Mouse (Mus musculus): ENCODE measurements around the gene Cdc5l.
"Not testable (repeated sequence)": the region's sequence is repeated elsewhere in the genome, so short reads cannot be mapped to it uniquely, and the experiment has no call there.

The Cdc5l gene

GRCm38 (mm10) chr17:45433419-45434261 lies at the start of gene Cdc5l:
Cdc5l (minus strand) TSS chr17:45433737.
- CTCF ChIA-PET: no interaction called here

GRCm38 (mm10) chr17:45480429-45480828 lies 46.9 kb upstream of the Cdc5l start:
- CTCF ChIA-PET: interaction anchor here (0.6 kb wide), 1 partner anchor 74 kb away, joined by 11 read pairs; no protein-coding TSS in a partner anchor

DNA sequence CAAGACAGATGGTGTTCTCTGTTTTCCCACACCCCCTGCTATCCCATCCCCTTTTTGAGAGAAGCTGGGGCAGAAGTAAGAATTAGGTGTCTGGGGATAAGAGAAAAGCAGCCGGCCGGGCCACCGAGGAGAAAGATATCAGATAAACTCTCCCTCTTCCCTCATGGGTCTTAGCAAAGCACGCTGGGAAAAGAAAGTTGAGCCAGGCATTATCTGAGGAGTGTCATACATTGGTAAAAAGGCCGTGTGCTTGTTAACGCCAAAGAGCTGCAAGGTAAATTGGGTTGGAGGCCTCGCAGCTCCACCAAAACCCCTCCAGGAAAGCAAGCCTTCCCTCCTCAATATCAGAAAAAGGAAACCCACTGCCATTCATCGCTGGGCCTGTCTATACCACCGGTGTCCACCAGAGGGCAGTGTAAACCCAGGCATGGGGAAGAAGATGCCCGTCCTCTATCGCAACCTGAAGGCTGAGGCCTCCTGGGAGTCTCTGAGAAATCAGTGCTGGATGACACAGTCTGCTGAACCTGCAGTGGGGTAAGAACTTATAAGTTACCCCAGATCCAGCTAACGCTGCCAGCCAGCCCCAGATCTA lies 44.8 kb upstream of the Cdc5l start:
- CTCF ChIA-PET: interaction anchor here (0.6 to 1.2 kb wide), 6 partner anchors 9 to 1127 kb away, joined by 3 to 4 read pairs (median 3); no protein-coding TSS in a partner anchor

DNA sequence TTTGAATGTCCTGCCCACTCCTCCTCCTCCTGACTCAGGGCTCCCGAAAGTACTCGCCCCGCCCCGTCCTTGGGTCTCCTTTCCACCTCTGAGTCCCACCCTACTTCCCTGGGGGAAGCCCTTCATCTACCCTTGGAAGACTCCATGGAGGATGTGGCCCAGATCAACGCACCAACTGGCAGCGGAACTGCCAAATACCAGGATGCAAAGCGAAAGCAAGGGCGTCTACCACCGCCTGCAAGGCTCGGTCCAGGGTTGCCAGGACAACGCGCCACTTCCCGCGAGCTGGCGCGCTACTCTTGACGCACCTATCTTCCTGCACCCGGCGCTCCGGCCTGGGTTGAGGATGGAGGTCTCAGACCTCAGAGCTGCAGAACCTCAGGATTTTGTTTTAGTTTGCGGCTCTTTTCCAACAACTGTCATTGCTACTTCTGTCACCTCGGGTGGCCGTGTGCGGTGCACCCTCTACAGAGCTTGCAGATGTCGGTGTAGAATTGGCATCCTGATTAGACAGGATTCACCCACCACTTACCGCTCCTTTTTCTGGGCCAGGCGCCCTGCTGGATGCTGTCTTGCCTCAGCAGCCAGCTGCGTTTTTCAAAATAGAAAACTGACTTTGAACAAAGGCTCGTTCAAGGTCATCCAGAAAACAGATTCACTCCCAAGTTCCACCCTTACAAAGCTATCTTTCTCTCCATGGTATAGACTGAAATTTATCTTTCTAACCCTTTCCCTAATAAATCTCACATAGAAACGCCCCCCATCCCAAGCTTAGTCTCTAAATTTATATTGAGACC lies 41.3 kb upstream of the Cdc5l start, which contains the start of gene Spats1:
Spats1 (minus strand) TSS at position 747 of the 797 bp plus-strand sequence.
- CTCF ChIA-PET: interaction anchor here (0.5 kb wide), 1 partner anchor 675 kb away, joined by 6 read pairs; no protein-coding TSS in a partner anchor

- CTCF ChIA-PET: no interaction called here
These were observed 40.6 kb upstream of the Cdc5l start for GRCm38 (mm10) chr17:45474146-45474545.

- CTCF ChIA-PET: no interaction called here
These were observed 40.1 kb upstream of the Cdc5l start for GRCm38 (mm10) chr17:45473667-45474066.

GRCm38 (mm10) chr17:45470726-45471125 lies 37.2 kb upstream of the Cdc5l start:
- CTCF ChIA-PET: no interaction called here

GRCm38 (mm10) chr17:45468302-45468701 lies 34.8 kb upstream of the Cdc5l start:
- CTCF ChIA-PET: no interaction called here

DNA sequence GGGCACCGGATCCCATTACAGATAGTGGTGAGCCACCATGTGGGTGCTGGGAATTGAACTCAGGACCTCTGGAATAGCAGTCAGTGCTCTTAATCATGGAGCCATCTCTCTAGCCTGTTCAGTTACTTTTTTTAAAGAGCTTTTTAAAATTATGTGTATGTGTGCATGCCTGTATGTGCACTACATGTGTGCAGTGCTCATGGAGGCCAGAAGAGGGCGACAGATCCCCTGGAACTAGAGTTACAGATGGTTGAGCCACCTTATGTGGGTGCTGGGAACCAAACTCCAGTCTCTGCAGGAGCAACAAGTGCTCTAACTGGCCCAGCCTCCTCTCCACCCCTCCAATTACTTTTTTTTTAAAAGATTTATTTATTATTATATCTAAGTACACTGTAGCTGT lies 33.2 kb upstream of the Cdc5l start:
- CTCF ChIA-PET: no interaction called here

DNA sequence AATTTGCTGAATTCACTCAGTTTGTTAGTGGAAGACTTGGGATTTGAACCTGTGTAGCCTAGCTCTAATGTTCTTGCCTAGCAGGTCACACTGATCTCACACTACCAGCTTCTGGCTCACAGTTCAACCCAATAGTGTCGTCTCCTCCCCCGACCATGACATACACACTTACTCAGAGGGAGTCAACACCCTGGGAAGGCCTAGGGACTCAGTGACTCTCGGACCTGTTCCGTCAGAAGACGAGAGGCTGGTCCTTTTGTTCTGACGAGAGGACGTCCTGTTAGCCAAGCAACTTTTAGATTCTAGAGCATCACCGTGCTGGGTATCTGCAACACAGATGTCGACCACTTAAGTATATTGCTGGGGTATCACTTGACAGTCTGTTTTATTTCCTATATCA lies 30.7 kb upstream of the Cdc5l start:
- CTCF ChIA-PET: no interaction called here

- CTCF ChIA-PET: no interaction called here
These were observed 29.0 kb upstream of the Cdc5l start for GRCm38 (mm10) chr17:45462506-45462905.

GRCm38 (mm10) chr17:45459062-45459461 lies 25.5 kb upstream of the Cdc5l start:
- CTCF ChIA-PET: no interaction called here

DNA sequence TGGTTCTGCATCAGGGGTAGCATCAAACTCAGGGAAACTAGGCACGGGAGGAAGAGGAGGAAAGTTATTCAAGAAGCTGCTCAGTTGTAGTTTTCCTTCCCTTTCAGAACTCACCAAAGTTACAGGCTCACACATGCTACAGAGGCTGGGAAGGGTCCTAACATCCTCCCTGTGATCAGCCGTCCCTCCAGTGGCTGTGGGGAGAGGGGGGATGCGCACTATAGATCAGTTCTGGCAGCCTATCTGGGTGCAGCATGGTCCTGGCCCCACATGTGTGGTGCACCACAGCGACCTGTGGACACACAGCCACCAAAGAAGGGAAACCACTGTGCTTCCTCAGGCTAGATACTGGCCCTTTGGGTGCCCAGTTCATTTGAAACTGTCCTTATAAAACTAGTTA lies 25.0 kb upstream of the Cdc5l start:
- CTCF ChIA-PET: no interaction called here

- CTCF ChIA-PET: no interaction called here
These were observed 23.9 kb upstream of the Cdc5l start for GRCm38 (mm10) chr17:45457487-45457886.

DNA sequence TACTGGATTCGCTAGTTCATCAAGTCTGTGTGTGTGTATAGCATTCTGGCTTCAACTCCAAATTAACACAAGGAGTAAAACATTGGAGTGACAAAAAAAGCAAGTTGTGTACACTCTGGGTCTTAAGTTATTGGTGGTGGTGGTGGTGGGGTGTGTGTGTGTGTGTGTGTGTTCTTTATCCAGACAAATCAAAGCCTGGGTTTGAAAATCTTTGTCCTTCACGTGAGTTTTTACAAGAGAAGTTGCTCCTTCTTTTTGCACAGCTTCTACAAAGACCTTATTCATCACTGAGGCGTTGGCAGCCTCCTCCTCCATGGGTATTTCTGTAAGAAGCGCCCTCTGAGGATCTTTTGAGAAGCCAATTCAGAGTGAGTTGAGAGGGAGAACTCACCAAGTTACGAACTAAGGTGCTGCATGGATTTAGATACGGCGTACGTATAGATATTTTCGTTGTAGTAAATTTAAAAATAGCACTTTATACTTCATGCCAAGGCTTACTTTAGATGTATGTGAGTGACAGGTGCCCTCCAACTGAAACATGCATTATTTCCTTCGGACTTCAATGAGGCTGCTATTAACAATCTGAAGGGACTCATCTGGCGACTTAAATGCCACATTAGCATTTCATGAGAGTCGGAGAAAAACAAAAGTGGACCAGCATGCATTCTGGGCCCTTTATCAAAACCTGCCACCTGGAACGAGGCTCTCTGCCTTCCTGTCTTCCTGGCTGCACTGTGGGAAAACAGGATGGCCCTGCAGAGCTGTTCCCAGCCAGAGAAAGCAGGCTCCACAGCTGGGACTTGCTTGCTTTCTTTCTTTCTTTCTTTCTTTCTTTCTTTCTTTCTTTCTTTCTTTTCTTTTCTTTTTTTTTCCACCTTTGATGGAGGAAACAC lies 23.0 kb upstream of the Cdc5l start:
- CTCF ChIA-PET: no interaction called here

GRCm38 (mm10) chr17:45455783-45456182 lies 22.2 kb upstream of the Cdc5l start:
- CTCF ChIA-PET: not testable (repeated sequence)

- CTCF ChIA-PET: no interaction called here
These were observed 21.3 kb upstream of the Cdc5l start for GRCm38 (mm10) chr17:45454794-45455193.

DNA sequence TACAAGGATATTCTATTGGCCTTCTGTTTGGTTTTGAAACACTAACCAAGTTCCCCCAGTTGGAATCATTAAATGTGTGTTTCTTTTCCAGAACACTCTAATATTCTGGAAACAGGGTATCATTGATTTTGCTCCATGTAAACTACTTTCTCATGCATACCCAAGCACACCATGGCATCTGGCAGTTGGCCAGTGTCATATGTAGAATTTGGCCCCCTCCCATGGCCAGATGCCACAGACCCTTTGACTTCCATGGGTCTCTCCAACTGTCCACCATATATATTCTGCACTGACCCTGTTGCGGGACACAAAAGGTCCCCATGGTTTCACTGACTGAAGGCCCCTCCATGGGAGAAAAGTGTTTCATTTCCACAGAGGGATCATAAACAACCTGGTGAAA lies 18.7 kb upstream of the Cdc5l start:
- CTCF ChIA-PET: no interaction called here

- CTCF ChIA-PET: interaction anchor here (0.6 kb wide), 1 partner anchor 582 kb away, joined by 3 read pairs; the partner anchor contains the start of gene Vegfa
These were observed 16.6 kb upstream of the Cdc5l start for GRCm38 (mm10) chr17:45450153-45450552.

DNA sequence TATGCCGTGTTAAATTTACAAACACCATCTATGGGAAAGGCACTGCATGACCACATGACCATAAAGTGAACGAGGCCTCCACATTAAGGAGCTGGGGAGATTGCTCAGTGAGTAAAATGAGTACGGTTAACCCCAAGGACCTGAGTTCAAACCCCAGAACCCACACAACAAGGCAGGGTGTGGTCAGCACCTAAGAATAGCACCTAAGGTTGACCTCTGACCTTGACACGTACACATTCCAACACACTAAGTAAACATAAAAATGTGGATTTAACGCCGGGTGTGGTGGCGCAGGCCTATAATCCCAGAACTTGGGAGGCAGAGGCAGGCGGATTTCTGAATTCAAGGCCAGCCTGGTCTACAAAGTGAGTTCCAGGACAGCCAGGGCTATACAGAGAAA lies 16.0 kb upstream of the Cdc5l start:
- CTCF ChIA-PET: no interaction called here

DNA sequence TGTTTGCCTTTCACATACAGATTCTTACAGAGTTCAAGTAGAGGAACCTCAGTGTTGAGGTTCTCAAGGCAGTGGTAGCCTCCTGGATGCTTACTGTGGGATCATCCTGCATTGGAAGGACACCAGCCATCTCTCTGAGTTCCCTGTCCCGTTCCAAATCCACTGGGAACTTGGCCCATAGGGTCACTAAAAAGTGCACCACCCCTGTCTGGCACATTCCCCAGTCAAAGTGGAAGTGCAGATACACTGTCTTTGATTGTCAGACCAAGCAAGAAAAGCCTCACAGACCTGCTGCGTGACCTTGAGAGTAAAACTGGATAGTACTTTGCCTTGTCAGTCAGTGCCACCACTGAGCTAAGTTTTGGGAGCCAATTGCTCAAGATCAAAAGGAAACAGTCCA lies 13.5 kb upstream of the Cdc5l start:
- CTCF ChIA-PET: no interaction called here

Data from spleen, embryonic (tissue).